Mouse (Mus musculus) B cell, adult 2 months (primary cell): ENCODE results near the gene Gm44502.

Experiments used
- DNase-seq, 2 experiments: peaks; one replicate each; pipeline ENCODE4 v3.0.0; 2022

Gene Gm44502

GRCm38 (mm10) chr15:89429352-89430221, at the start of gene Gm44502, which contains the start of the genes C730034F03Rik and Chkb:
TSS of gene Gm44502 (minus strand) at chr15:89429696.
TSS of gene C730034F03Rik (plus strand) at chr15:89429589.
TSS of gene Chkb (minus strand) at chr15:89429908.
- DNase-seq, result peak; percentile 91

GRCm38 (mm10) chr15:89478622-89479021, 49.1 kb upstream of the Gm44502 start:
- DNase-seq, result no peak

GRCm38 (mm10) chr15:89477806-89478205, 48.3 kb upstream of the Gm44502 start:
- DNase-seq, result no peak

- no peak for DNase-seq
Observed at GRCm38 (mm10) chr15:89477091-89477491, 47.6 kb upstream of the Gm44502 start, which contains the start of gene Arsa. TSS of gene Arsa (minus strand) at chr15:89477425.

GRCm38 (mm10) chr15:89476475-89476815, 46.9 kb upstream of the Gm44502 start:
- DNase-seq, result no peak

GRCm38 (mm10) chr15:89475611-89476474, 46.3 kb upstream of the Gm44502 start:
- peak; percentile 91 to 92 for DNase-seq

GRCm38 (mm10) chr15:89475293-89475600, 45.8 kb upstream of the Gm44502 start:
- no peak for DNase-seq

- DNase-seq, result no peak
Observed at GRCm38 (mm10) chr15:89474596-89475292, 45.2 kb upstream of the Gm44502 start.

GRCm38 (mm10) chr15:89473921-89474320, 44.4 kb upstream of the Gm44502 start:
- DNase-seq, result no peak

- no peak for DNase-seq
Observed at GRCm38 (mm10) chr15:89473370-89473769, 43.9 kb upstream of the Gm44502 start.

- DNase-seq, result no peak
Observed at GRCm38 (mm10) chr15:89471476-89471875, 42.0 kb upstream of the Gm44502 start.

GRCm38 (mm10) chr15:89468577-89468976, 39.1 kb upstream of the Gm44502 start:
- DNase-seq, result no peak

GRCm38 (mm10) chr15:89465052-89465451, 35.6 kb upstream of the Gm44502 start:
- DNase-seq, result no peak

- no peak for DNase-seq
Observed at GRCm38 (mm10) chr15:89463334-89464235, 34.1 kb upstream of the Gm44502 start.

- no peak for DNase-seq
Observed at GRCm38 (mm10) chr15:89462176-89462575, 32.7 kb upstream of the Gm44502 start.

- DNase-seq, result no peak
Observed at GRCm38 (mm10) chr15:89461321-89461720, 31.8 kb upstream of the Gm44502 start.

GRCm38 (mm10) chr15:89460298-89460697, 30.8 kb upstream of the Gm44502 start:
- DNase-seq, result no peak

- DNase-seq, result no peak
Observed at GRCm38 (mm10) chr15:89459821-89460220, 30.3 kb upstream of the Gm44502 start.

GRCm38 (mm10) chr15:89458942-89459341, 29.4 kb upstream of the Gm44502 start:
- peak; percentile 48 to 57 for DNase-seq

GRCm38 (mm10) chr15:89455642-89456041, 26.1 kb upstream of the Gm44502 start:
- DNase-seq, result no peak

- DNase-seq, result no peak
Observed at GRCm38 (mm10) chr15:89454857-89455256, 25.4 kb upstream of the Gm44502 start.

- DNase-seq, result no peak
Observed at GRCm38 (mm10) chr15:89453865-89454478, 24.5 kb upstream of the Gm44502 start, which contains the start of gene Mapk8ip2. TSS of gene Mapk8ip2 (plus strand) at chr15:89453913.
